Comparison of ENCODE assay signal across 15 mouse cellular contexts in genomic region chr4:129788693-129789092, GRCm38 (mm10). TPM values are rescaled to one million over a fixed set of nuclear protein-coding genes. Genes with fewer than 3 reads are reported as not detected.
A peak's percentile ranks its signal among the peaks of the same experiment; 100 is the strongest.
DNase-seq lines count a peak whose midpoint lies in the region; ATAC-seq and TF ChIP-seq lines count a peak whose summit lies in the region.
"Had no signal": no experiment of that assay in that cellular context is flagged by ENCODE, and none has a peak within 500 bp of the region (broad histone marks: within the 10 kb centered on the region; RNA-seq: fewer than 3 reads in every experiment).

No protein-coding gene starts in this region.

- WGBS in heart, embryonic 11.5 days (ENCODE audit: insufficient replicate concordance): 66% methylated on average over 8 of the region's 8 CpGs
- WGBS in limb, embryonic 12.5 days: 11% methylated on average over 8 of the region's 8 CpGs
- 67% methylated on average over 8 of the region's 8 CpGs for WGBS in small intestine, adult 2 months

- no peak overlapping the region for H3K4me2 ChIP-seq in heart, embryonic 11.5 days
- no peak overlapping the region for H3K4me2 ChIP-seq in limb, embryonic 12.5 days
- H3K4me2 ChIP-seq: heart, embryonic 12.5 days; hindbrain, embryonic 13.5 days had no signal

- no peak for TF ChIP-seq CTCF in small intestine, adult 2 months (IDR thresholded peaks at IDR 0.05; ENCODE audit: extremely low read depth, insufficient read length, insufficient replicate concordance, low read depth, low read length)

- intact Hi-C loops in left cerebral cortex, postnatal 14 days (cut with DNase I): no loop called here

- 0 out of 2 replicates have a peak, but pooled peaks cover 7% of the 10 kb centered on the region for H3K4me1 ChIP-seq in heart, embryonic 11.5 days (ENCODE audit: control insufficient read depth, insufficient read depth, low read length)
- H3K4me1 ChIP-seq in limb, embryonic 12.5 days (replicated peaks): peaks cover 18% of the 10 kb centered on the region
- H3K4me1 ChIP-seq in small intestine, adult 2 months (ENCODE audit: control insufficient read depth, insufficient read depth, insufficient read length, low read length): peaks cover 10% of the 10 kb centered on the region; the same call in 1 of the 2 replicates

- no peaks in the 10 kb centered on the region for H3K27me3 ChIP-seq in heart, embryonic 11.5 days (ENCODE audit: control insufficient read depth, insufficient read depth, low read length)
- no peaks in the 10 kb centered on the region for H3K27me3 ChIP-seq in limb, embryonic 12.5 days
- H3K27me3 ChIP-seq in small intestine, adult 2 months (ENCODE audit: control insufficient read depth, insufficient read depth, low read length): no peaks in the 10 kb centered on the region
- H3K27me3 ChIP-seq: heart, embryonic 12.5 days; hindbrain, embryonic 13.5 days had no signal

- H3K9ac ChIP-seq in heart, embryonic 11.5 days (ENCODE audit: low read depth, low read length): no peak overlapping the region
- H3K9ac ChIP-seq in limb, embryonic 12.5 days (replicated peaks): no peak overlapping the region
- H3K9ac ChIP-seq: heart, embryonic 12.5 days; hindbrain, embryonic 13.5 days; liver, embryonic 14.5 days had no signal

- H3K9me3 ChIP-seq in heart, embryonic 11.5 days (replicated peaks; ENCODE audit: control insufficient read depth, low read length): no peaks in the 10 kb centered on the region
- 0 out of 2 replicates have a peak, but pooled peaks cover 15% of the 10 kb centered on the region for H3K9me3 ChIP-seq in limb, embryonic 12.5 days
- H3K9me3 ChIP-seq: hindbrain, embryonic 13.5 days had no signal

- no peaks in the 10 kb centered on the region for H3K36me3 ChIP-seq in heart, embryonic 11.5 days (ENCODE audit: control insufficient read depth, insufficient read depth, low read length)
- no peaks in the 10 kb centered on the region for H3K36me3 ChIP-seq in limb, embryonic 12.5 days
- no peaks in the 10 kb centered on the region for H3K36me3 ChIP-seq in small intestine, adult 2 months (ENCODE audit: control insufficient read depth, insufficient read depth, low read length)
- H3K36me3 ChIP-seq: heart, embryonic 12.5 days; hindbrain, embryonic 13.5 days had no signal

- no peak overlapping the region for H3K4me3 ChIP-seq in heart, embryonic 11.5 days (ENCODE audit: low read depth, low read length)
- no peak overlapping the region for H3K4me3 ChIP-seq in limb, embryonic 12.5 days (replicated peaks)
- H3K4me3 ChIP-seq in small intestine, adult 2 months (ENCODE audit: low read depth, low read length): no peak overlapping the region
- H3K4me3 ChIP-seq: heart, embryonic 12.5 days; hindbrain, embryonic 13.5 days had no signal

- H3K27ac ChIP-seq in heart, embryonic 11.5 days (ENCODE audit: low read depth, low read length): no peak overlapping the region
- peak overlapping the region; percentile 42; the same call in 1 of the 2 replicates for H3K27ac ChIP-seq in limb, embryonic 12.5 days
- H3K27ac ChIP-seq in small intestine, adult 2 months (ENCODE audit: insufficient read depth, low read depth, low read length): peak overlapping the region; percentile 36
- H3K27ac ChIP-seq: hindbrain, embryonic 13.5 days; liver, embryonic 14.5 days had no signal

- no peak for TF ChIP-seq POLR2A in small intestine, adult 2 months (IDR thresholded peaks at IDR 0.05; ENCODE audit: low read depth, low read length)

- no peak for ATAC-seq in heart, embryonic 11.5 days (replicated peaks; ENCODE audit: insufficient number of reproducible peaks, low FRiP score, low TSS enrichment)
- ATAC-seq in limb, embryonic 12.5 days (ENCODE audit: insufficient number of reproducible peaks, insufficient read depth, low FRiP score, low TSS enrichment, low read depth): no peak

- DNase-seq in heart, adult 18-20 months: peak; percentile 23 to 55
- DNase-seq in lung, postnatal 36 days: peak; percentile 65
- no peak for DNase-seq in lung, postnatal 14 days
- DNase-seq in thymus, postnatal 25 days: no peak
- DNase-seq in left cerebral cortex, postnatal 14 days (ENCODE audit: low spot score in 2 of 2): no peak
- DNase-seq: adrenal gland, postnatal 10 days; cerebellum, adult 11-12 months; midbrain, embryonic 14.5 days; right cerebral cortex, postnatal 14 days had no signal

RNA-seq across cellular contexts. Expression of gene Ptp4a2, which starts 22.3 kb away (rescaled TPM):
- 100 to 1,000 TPM; 202 to 222 TPM for total RNA-seq in heart, adult 18-20 months (2021)
- polyA plus RNA-seq in heart, embryonic 11.5 days (2014; fragmentation: Nextera tagmentation; extraction: Ambion mirVana): 329 and 345 TPM in 2 replicates
- 327 and 335 TPM in 2 replicates for polyA plus RNA-seq in limb, embryonic 12.5 days (2016; fragmentation: Nextera tagmentation; extraction: Ambion mirVana)
- polyA plus RNA-seq in small intestine, adult 2 months (2012; rRNA removed): 8.9 and 21.1 TPM in 2 replicates
- total RNA-seq in left cerebral cortex, postnatal 14 days (2021): 100 to 1,000 TPM; 112 to 126 TPM

RNA-seq across cellular contexts. Expression of gene Khdrbs1, which starts 46.6 kb away (rescaled TPM):
- total RNA-seq in heart, adult 18-20 months (2021): 10 to 100 TPM; 34.3 to 38.7 TPM
- 73.0 and 83.1 TPM in 2 replicates for polyA plus RNA-seq in heart, embryonic 11.5 days (2014; fragmentation: Nextera tagmentation; extraction: Ambion mirVana)
- 204 TPM in 2 replicates for polyA plus RNA-seq in limb, embryonic 12.5 days (2016; fragmentation: Nextera tagmentation; extraction: Ambion mirVana)
- polyA plus RNA-seq in small intestine, adult 2 months (2012; rRNA removed): 29.4 and 58.7 TPM in 2 replicates
- total RNA-seq in left cerebral cortex, postnatal 14 days (2021): 10 to 100 TPM; 88.9 to 90.4 TPM

Comparison
In these comparisons a context has a peak if more than half of its experiments do, and no peak if none do; other contexts are left out.
1. DNase-seq: peak in heart, adult 18-20 months (2 of 2) and lung, postnatal 36 days (single experiment); none in lung, postnatal 14 days (single experiment), thymus, postnatal 25 days (single experiment) and left cerebral cortex, postnatal 14 days (0 of 2).
2. RNA of gene Ptp4a2, which starts 22.3 kb away (polyA plus RNA-seq): 329 to 345 TPM in heart, embryonic 11.5 days and 327 to 335 TPM in limb, embryonic 12.5 days; 8.9 to 21.1 TPM in small intestine, adult 2 months; every median in the first group is over 10 times any median in the second.